Mouse (Mus musculus): ENCODE measurements around the gene Ppp6r2. TPM values are rescaled to one million over a fixed set of nuclear protein-coding genes. Genes with fewer than 3 reads are reported as not detected.

Gene Ppp6r2
- total and polyA plus RNA-seq, 3 experiments: 8.7 to 14.7 (median 10.3) TPM

GRCm38 (mm10) chr15:89207457-89207856 lies 3.9 kb upstream of the Ppp6r2 start:
- H3K36me3 ChIP-seq (replicated peaks in 1 of 2; ENCODE audit: control insufficient read depth in 1 of 2, insufficient read depth in 1 of 2, low read length in 1 of 2): no peaks in the 10 kb centered on the region
- H3K9me3 ChIP-seq (replicated peaks; ENCODE audit: low read length): peaks cover 4% of the 10 kb centered on the region
- no peak overlapping the region for H3K4me3 ChIP-seq (replicated peaks in 1 of 3; ENCODE audit: low read depth in 2 of 3, low read length in 2 of 3, poor library complexity in 1 of 3)
- peaks cover 6% of the 10 kb centered on the region; the same call in 1 of the 2 replicates for H3K79me2 ChIP-seq (replicated peaks; ENCODE audit: control insufficient read depth, extremely low read depth, insufficient read depth, poor library complexity, severe bottlenecking)
- H3K27me3 ChIP-seq (replicated peaks): peaks cover 4% of the 10 kb centered on the region
- H3K27ac ChIP-seq (ENCODE audit: insufficient read depth, low read depth): no peak overlapping the region
- no peak overlapping the region for H3K9ac ChIP-seq (ENCODE audit: insufficient read depth, low read depth)
- dilution Hi-C loops (cut with MboI; ENCODE audit: extremely low pct_ligation_motif_present, extremely low pct_unique_long_range_greater_than_20kb, low sequenced_read_pairs): no loop called here
- in situ Hi-C loops (cut with MboI; ENCODE audit: low pct_ligation_motif_present, low pct_unique_long_range_greater_than_20kb, low sequenced_read_pairs): loop anchor here (5.0 to 25.0 kb wide), 3 partner anchors 35 to 245 kb away; partner anchors contain the start of genes Hdac10 and Ttll8
- H3K4me2 ChIP-seq (ENCODE audit: insufficient read depth, low read depth, poor library complexity, severe bottlenecking): no peak overlapping the region
- H3K4me1 ChIP-seq (ENCODE audit: control insufficient read depth in 1 of 2, insufficient read depth in 2 of 2): peaks cover under 1 to 9% of the 10 kb centered on the region in 2 experiments; a peak in 2 of 4 replicates
- DNase-seq (ENCODE audit: extremely low read depth): no peak
- TF ChIP-seq ZNF384 (IDR thresholded peaks at IDR 0.05; ENCODE audit: low read depth, low read length): no peak

- dilution Hi-C loops (cut with MboI; ENCODE audit: extremely low pct_ligation_motif_present, extremely low pct_unique_long_range_greater_than_20kb, low sequenced_read_pairs): no loop called here
- Histone ChIP-seq H3K79me2 (replicated peaks; ENCODE audit: control insufficient read depth, extremely low read depth, insufficient read depth, poor library complexity, severe bottlenecking) (peaks cover 13% of the 10 kb centered on the region), H3K9me3 (replicated peaks; ENCODE audit: low read length) (no peaks in the 10 kb centered on the region), H3K4me3 (replicated peaks in 1 of 3; ENCODE audit: low read depth in 2 of 3, low read length in 2 of 3, poor library complexity in 1 of 3) (peak overlapping the region; percentile 50 to 56 (median 54)), H3K27ac (ENCODE audit: insufficient read depth, low read depth) (peak overlapping the region; percentile 79), H3K36me3 (replicated peaks in 1 of 2; ENCODE audit: control insufficient read depth in 1 of 2, insufficient read depth in 1 of 2, low read length in 1 of 2) (no peaks in the 10 kb centered on the region), H3K9ac (ENCODE audit: insufficient read depth, low read depth) (peak overlapping the region; percentile 50), H3K27me3 (replicated peaks) (peaks cover 4% of the 10 kb centered on the region), H3K4me1 (ENCODE audit: control insufficient read depth in 1 of 2, insufficient read depth in 2 of 2) (peaks cover 4 to 28% of the 10 kb centered on the region in 2 experiments; a peak in 3 of 4 replicates), H3K4me2 (ENCODE audit: insufficient read depth, low read depth, poor library complexity, severe bottlenecking) (peak overlapping the region; percentile 47)
- in situ Hi-C loops (cut with MboI; ENCODE audit: low pct_ligation_motif_present, low pct_unique_long_range_greater_than_20kb, low sequenced_read_pairs): loop anchor here (5.0 to 25.0 kb wide), 3 partner anchors 38 to 248 kb away; partner anchors contain the start of genes Hdac10 and Ttll8
- DNase-seq (ENCODE audit: extremely low read depth): peak; percentile 90
- TF ChIP-seq POLR2A (IDR thresholded peaks at IDR 0.05; ENCODE audit: low read depth, low read length) (no peak), TBP (conservative IDR thresholded peaks at IDR 0.05; ENCODE audit: low read depth, low read length) (no peak; the same call in 1 of the 2 replicates), MEF2A (IDR thresholded peaks at IDR 0.05; ENCODE audit: borderline replicate concordance, low read depth, low read length) (no peak; the same call in 1 of the 2 replicates), CHD2 (IDR thresholded peaks at IDR 0.05; ENCODE audit: low read length) (no peak), HCFC1 (IDR thresholded peaks at IDR 0.05; ENCODE audit: low read depth, low read length) (peak; percentile 22; the same call in 1 of the 2 replicates), KAT2A (IDR thresholded peaks at IDR 0.05; ENCODE audit: insufficient replicate concordance, low read length) (no peak), TCF12 (IDR thresholded peaks at IDR 0.05; ENCODE audit: low read depth, low read length) (0 out of 2 replicates have a peak, but pooled peaks have one; percentile 8), NELFE (IDR thresholded peaks at IDR 0.05; ENCODE audit: low read depth, low read length) (peak; percentile 26; the same call in 1 of the 2 replicates), MAFK (IDR thresholded peaks at IDR 0.05; ENCODE audit: insufficient replicate concordance, low read length) (no peak), RAD21 (IDR thresholded peaks at IDR 0.05; ENCODE audit: low read depth, low read length) (peak; percentile 86), SMC3 (IDR thresholded peaks at IDR 0.05; ENCODE audit: low read depth, low read length) (peak; percentile 82), RCOR1 (conservative IDR thresholded peaks at IDR 0.05; ENCODE audit: low read depth, low read length) (no peak), E2F4 (IDR thresholded peaks at IDR 0.05; ENCODE audit: insufficient replicate concordance, low read depth, low read length) (no peak), MAX (IDR thresholded peaks at IDR 0.05; ENCODE audit: low read length) (0 out of 2 replicates have a peak, but pooled peaks have one; percentile 38), IRF4 (IDR thresholded peaks at IDR 0.05; ENCODE audit: low read depth, low read length) (no peak), SIN3A (IDR thresholded peaks at IDR 0.05; ENCODE audit: low read length) (peak; percentile 87), UBTF (IDR thresholded peaks at IDR 0.05; ENCODE audit: low read depth, low read length) (0 out of 2 replicates have a peak, but pooled peaks have one; percentile 68), CHD1 (IDR thresholded peaks at IDR 0.05; ENCODE audit: low read depth, low read length) (no peak), ZC3H11A (IDR thresholded peaks at IDR 0.05; ENCODE audit: low read depth, low read length) (no peak; the same call in 1 of the 2 replicates), NRF1 (IDR thresholded peaks at IDR 0.05; ENCODE audit: low read depth, low read length) (no peak), USF1 (IDR thresholded peaks at IDR 0.05; ENCODE audit: low read depth, low read length) (no peak), JUN (IDR thresholded peaks at IDR 0.05; ENCODE audit: insufficient read depth, low read depth, low read length) (no peak), ELF1 (IDR thresholded peaks at IDR 0.05; ENCODE audit: low read depth, low read length) (peak; percentile 75), MAZ (IDR thresholded peaks at IDR 0.05; ENCODE audit: low read depth, low read length) (no peak; the same call in 1 of the 2 replicates), GABPA (IDR thresholded peaks at IDR 0.05; ENCODE audit: insufficient replicate concordance, low read depth, low read length) (no peak), POLR2AphosphoS2 (IDR thresholded peaks at IDR 0.05; ENCODE audit: low read depth, low read length) (no peak), MXI1 (IDR thresholded peaks at IDR 0.05; ENCODE audit: low read depth, low read length) (peak; percentile 62; the same call in 1 of the 2 replicates), CTCF (conservative IDR thresholded peaks at IDR 0.05 in 1 of 2, IDR thresholded peaks at IDR 0.05 in 1 of 2; ENCODE audit: low read depth in 2 of 2, low read length in 2 of 2) (peak; percentile 87 to 95), MYC (IDR thresholded peaks at IDR 0.05; ENCODE audit: low read depth, low read length) (0 out of 2 replicates have a peak, but pooled peaks have one; percentile 49)
These were observed 1.2 kb upstream of the Ppp6r2 start for GRCm38 (mm10) chr15:89209886-89210761.
